Mouse (Mus musculus) stomach, embryonic 16.5 days (tissue): ENCODE data around the gene Ikzf3. TPM values are rescaled to one million over a fixed set of nuclear protein-coding genes. Genes with fewer than 3 reads are reported as not detected.

ENCODE experiments used
- ATAC-seq: fragments of 200-750 bp; cut with Nextera tagmentation; 2 replicates; pipeline ENCODE4 v1.8.0; 2017; ENCODE audit warnings: moderate number of reproducible peaks, moderate TSS enrichment; ENCODE audit not compliant: insufficient read depth, low FRiP score
- H3K27ac ChIP-seq: fragments of 300-500 bp; sonication (generic); 2 replicates; pipeline ENCODE4 v1.5.1; 2014; ENCODE audit warnings: low read length
- H3K27me3 ChIP-seq: fragments of 300-500 bp; sonication (generic); 2 replicates; pipeline ENCODE4 v1.6.1; 2014; ENCODE audit warnings: low read length, control low read depth, mixed read lengths; ENCODE audit not compliant: control insufficient read depth, insufficient read depth
- H3K36me3 ChIP-seq: fragments of 300-500 bp; sonication (generic); 2 replicates; pipeline ENCODE4 v1.6.1; 2014; ENCODE audit warnings: low read length; ENCODE audit not compliant: control insufficient read depth, insufficient read depth
- H3K4me1 ChIP-seq: fragments of 300-500 bp; sonication (generic); 2 replicates; pipeline ENCODE4 v1.6.1; 2014; ENCODE audit warnings: low read length, control low read depth, mixed read lengths; ENCODE audit not compliant: control insufficient read depth, insufficient read depth
- H3K4me2 ChIP-seq: fragments of 300-500 bp; sonication (generic); 2 replicates; pipeline ENCODE4 v1.6.1; 2014; ENCODE audit warnings: low read depth, low read length, mixed read lengths
- H3K4me3 ChIP-seq: fragments of 300-500 bp; sonication (generic); replicated peaks from 2 replicates; pipeline ENCODE4 v1.5.1; 2014; ENCODE audit warnings: mild to moderate bottlenecking, low read length
- H3K9ac ChIP-seq: fragments of 300-500 bp; sonication (generic); 2 replicates; pipeline ENCODE4 v1.6.1; 2014; ENCODE audit warnings: low read length
- H3K9me3 ChIP-seq: fragments of 300-500 bp; sonication (generic); replicated peaks from 2 replicates; pipeline ENCODE4 v1.6.1; 2016; ENCODE audit warnings: low read length, control low read depth; ENCODE audit not compliant: control insufficient read depth
- WGBS: fragments of 180-500 bp; shearing (Covaris S2); extraction: QIAGEN DNeasy Blood & Tissue Kit; methylation state at CpG from one replicate; pipeline ENCODE4 v1.1.7; 2014; 5-methylcytosine and 5-hydroxymethylcytosine counted together
- polyA plus RNA-seq: library from polyadenylated mRNA; unstranded; fragments of >200 nt; fragmentation: Nextera tagmentation; extraction: Ambion mirVana; gene quantifications from 2 replicates; pipeline ENCODE4 v1.2.1, GENCODE M21; 2015

Ikzf3 gene
- polyA plus RNA-seq, 1 experiment from 2014 or later, result 0.54 TPM

DNA sequence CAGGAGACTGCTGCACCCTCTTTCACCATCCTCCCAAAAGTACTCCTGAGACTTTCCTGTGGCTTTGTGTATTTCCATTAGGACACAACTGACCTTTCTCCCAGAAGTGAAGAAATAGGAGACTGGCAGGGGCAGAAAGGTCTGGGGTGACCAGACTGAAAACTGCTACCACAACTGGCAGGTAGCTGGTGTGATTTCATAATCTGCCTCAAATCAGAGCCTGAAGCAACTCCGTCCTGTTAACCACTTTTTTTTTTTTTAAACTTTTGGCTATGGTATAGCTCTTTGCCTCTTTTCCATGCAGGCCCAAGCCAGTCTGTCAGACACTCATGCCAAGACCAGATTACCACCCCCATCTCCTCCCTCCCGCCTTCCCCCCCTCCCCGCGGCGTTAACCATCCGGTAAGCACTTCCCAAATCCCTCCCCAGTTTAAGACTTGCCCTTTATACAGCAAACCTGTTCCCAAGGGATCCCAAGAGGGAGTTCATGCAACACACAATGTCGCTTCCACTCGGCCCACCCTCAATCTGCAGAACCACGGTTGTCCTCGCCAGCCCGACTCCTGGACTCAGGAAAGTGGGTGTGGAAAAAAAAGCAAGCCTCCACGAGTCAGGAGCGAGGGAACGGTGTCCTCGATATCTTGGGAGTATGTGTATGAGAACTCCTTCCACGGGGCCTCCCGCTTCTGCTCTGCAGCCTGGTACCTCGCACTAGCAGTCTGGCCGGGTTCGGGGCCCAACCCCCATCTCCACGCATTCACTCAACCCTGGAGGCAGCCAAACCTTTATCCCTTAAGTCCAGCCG is 40.5 kb upstream of the Ikzf3 start:
- Histone ChIP-seq H3K9me3 (no peaks in the 10 kb centered on the region), H3K27ac (peak overlapping the region; percentile 94), H3K4me3 (peak overlapping the region; percentile 95), H3K9ac (peak overlapping the region; percentile 96), H3K36me3 (no peaks in the 10 kb centered on the region; the same call in 1 of the 2 replicates), H3K27me3 (no peaks in the 10 kb centered on the region), H3K4me2 (peak overlapping the region; percentile 87), H3K4me1 (peaks cover 38% of the 10 kb centered on the region)
- WGBS, result 1% methylated on average over 22 of the region's 22 CpGs
- peak; percentile 2; the same call in 1 of the 2 replicates for ATAC-seq

DNA sequence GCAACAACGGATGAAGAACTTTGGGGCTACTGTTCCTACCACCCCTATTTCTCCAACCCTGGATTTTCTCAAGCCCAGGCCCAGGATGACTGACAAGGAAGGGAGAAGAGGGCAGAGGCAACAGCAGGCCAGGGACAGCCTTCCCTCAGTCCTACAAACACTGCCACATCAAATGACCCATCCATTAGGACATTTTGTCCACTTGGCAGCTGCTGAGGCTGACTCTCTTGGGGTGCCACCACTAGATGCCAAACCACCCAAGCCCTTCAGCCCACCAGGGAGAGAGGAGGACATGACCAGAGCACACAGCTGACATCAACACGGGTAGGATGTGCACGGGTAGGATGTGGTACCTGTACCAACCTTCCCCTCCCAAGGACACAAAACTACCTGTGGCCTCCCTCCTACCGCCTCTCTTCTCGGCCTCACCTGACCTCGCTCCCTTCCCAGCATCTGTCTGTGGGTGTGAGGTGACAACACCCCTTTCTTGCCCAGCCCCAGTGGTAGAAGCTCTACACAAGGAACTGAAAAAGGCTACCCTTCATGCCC is 38.9 kb upstream of the Ikzf3 start:
- WGBS, result 89% methylated on average over 6 of the region's 6 CpGs
- Histone ChIP-seq H3K27me3 (no peaks in the 10 kb centered on the region), H3K36me3 (no peaks in the 10 kb centered on the region; the same call in 1 of the 2 replicates), H3K9ac (peak overlapping the region; percentile 12; the same call in 1 of the 2 replicates), H3K9me3 (no peaks in the 10 kb centered on the region), H3K4me3 (no peak overlapping the region), H3K4me2 (no peak overlapping the region), H3K27ac (no peak overlapping the region), H3K4me1 (peaks cover 44% of the 10 kb centered on the region)
- ATAC-seq, result no peak

DNA sequence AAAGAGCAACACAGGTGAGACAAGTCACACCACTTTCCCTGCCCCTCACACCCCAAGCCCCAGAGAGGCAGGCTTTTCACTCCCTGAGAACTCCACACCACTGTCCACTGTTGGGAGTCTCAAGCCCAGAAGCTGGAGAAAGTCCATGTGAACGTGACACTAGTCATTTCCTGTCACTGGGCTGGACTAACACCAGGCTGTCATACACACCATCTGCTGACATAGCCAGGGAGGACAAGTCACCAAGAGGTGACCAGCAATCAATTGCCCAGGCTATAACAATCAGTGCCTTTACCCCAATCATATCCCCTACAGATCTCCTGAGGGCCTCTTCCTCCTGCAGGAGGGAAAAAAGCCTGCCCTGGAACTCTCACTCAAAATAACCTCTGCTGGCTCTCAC is 38.3 kb upstream of the Ikzf3 start:
- H3K4me1 ChIP-seq, result peaks cover 44% of the 10 kb centered on the region
- no peaks in the 10 kb centered on the region for H3K27me3 ChIP-seq
- WGBS, result 52% methylated on average over 1 of the region's 1 CpGs
- no peak for ATAC-seq
- no peaks in the 10 kb centered on the region; the same call in 1 of the 2 replicates for H3K36me3 ChIP-seq
- H3K4me2 ChIP-seq, result no peak overlapping the region
- no peak overlapping the region for H3K4me3 ChIP-seq
- no peaks in the 10 kb centered on the region for H3K9me3 ChIP-seq
- H3K27ac ChIP-seq, result no peak overlapping the region
- no peak overlapping the region for H3K9ac ChIP-seq

DNA sequence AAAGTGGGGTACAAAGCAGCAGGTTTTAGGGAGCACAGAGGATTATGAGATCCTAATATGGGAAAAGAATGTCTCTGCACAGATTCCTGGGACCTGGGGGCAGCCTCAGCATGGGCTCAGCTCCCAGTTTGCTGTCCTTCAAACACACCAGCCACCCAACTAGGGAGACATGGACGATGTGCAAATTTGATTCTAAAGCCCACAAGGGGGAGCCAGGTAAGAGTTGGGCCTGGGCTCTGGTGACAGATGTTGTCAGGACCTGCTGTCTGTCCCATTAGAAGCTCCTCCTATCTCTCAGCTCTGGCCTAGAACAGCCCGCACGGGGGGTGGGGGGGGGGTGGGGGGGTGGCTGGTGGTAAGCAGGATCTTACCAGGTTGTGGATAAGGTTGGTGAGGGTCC is 37.7 kb upstream of the Ikzf3 start:
- no peaks in the 10 kb centered on the region for H3K27me3 ChIP-seq
- no peak overlapping the region for H3K27ac ChIP-seq
- no peaks in the 10 kb centered on the region for H3K9me3 ChIP-seq
- H3K4me2 ChIP-seq, result no peak overlapping the region
- no peak overlapping the region for H3K9ac ChIP-seq
- H3K4me1 ChIP-seq, result peaks cover 41% of the 10 kb centered on the region
- H3K36me3 ChIP-seq, result no peaks in the 10 kb centered on the region; the same call in 1 of the 2 replicates
- no peak overlapping the region for H3K4me3 ChIP-seq
- no peak for ATAC-seq
- WGBS, result 34% methylated on average over 3 of the region's 3 CpGs

DNA sequence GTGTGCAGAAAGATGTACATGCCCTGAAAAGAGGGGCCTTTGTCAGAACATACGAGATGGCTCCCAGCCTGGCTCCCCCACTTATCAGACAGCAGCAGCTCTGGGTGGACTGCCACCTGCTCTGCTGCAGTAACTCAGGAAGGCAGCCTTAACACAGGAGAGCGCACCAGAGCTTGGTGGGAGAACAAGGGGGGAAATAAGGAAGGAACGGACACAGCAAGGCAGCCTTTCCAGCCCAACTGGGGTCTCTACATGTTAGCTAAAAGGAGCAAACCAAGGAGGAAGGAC is 37.4 kb upstream of the Ikzf3 start:
- Histone ChIP-seq H3K27ac (no peak overlapping the region), H3K4me2 (no peak overlapping the region), H3K9me3 (no peaks in the 10 kb centered on the region), H3K27me3 (no peaks in the 10 kb centered on the region), H3K9ac (no peak overlapping the region), H3K36me3 (no peaks in the 10 kb centered on the region; the same call in 1 of the 2 replicates), H3K4me3 (no peak overlapping the region), H3K4me1 (peaks cover 37% of the 10 kb centered on the region)
- no peak for ATAC-seq
- WGBS, result 87% methylated on average over 3 of the region's 3 CpGs

DNA sequence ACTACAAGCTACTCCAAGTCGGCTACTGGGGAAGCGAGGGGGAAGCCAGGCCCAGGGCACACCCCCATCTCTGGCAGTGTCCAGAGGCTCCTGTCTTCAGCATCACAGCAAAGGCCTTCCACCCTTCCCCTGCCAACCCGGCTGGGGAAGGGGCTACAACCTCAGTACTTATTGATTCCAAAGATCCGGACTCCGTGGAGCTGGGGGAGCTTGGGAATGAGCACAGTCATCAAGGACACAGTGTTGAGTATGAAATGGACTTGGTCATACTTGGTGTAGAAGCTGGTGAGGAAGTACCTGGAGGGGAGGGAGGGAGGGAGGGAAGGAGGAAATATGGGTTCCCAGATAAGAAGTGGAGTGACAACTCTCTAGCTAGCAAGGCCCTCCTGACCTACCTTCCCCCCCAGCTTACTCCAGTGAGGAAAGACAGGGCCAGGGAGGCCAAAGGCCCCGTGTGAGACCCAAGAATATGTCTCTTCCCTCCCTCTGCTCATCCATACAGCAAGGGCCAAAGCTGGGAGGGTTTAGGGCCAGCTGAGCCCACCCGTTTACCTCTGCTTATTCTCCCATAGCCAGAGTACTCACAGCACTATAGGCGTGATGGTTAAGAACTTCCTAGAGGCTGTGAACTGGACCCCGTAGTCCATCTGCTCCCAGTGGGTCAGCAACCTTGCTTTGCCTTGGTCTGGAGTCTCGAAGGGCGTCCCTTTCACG is 36.9 kb upstream of the Ikzf3 start:
- Histone ChIP-seq H3K9ac (no peak overlapping the region), H3K9me3 (no peaks in the 10 kb centered on the region), H3K4me2 (no peak overlapping the region), H3K36me3 (no peaks in the 10 kb centered on the region; the same call in 1 of the 2 replicates), H3K4me3 (no peak overlapping the region), H3K27me3 (no peaks in the 10 kb centered on the region), H3K27ac (no peak overlapping the region), H3K4me1 (peaks cover 33% of the 10 kb centered on the region)
- no peak for ATAC-seq
- WGBS, result 82% methylated on average over 12 of the region's 12 CpGs

DNA sequence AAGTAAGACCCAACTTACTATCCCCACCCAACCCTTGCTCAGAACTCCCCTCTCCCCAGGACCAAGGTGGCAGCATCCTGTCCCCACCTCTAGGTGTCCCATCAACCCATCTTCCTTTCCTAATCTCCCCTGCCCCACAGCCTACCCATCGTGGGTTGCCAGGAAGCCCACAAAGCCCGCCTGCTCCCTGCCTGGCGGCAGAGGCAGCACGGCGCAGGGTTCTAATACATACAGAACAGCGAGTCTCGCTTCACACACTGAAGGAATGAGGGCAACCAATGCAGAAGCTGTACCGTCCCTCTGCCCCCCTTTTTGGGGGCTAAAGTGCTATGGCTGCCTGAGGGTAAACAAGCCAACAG is 36.2 kb upstream of the Ikzf3 start:
- Histone ChIP-seq H3K27ac (no peak overlapping the region), H3K4me3 (no peak overlapping the region), H3K4me1 (peaks cover 29% of the 10 kb centered on the region), H3K9me3 (no peaks in the 10 kb centered on the region), H3K36me3 (no peaks in the 10 kb centered on the region; the same call in 1 of the 2 replicates), H3K9ac (no peak overlapping the region), H3K4me2 (no peak overlapping the region), H3K27me3 (no peaks in the 10 kb centered on the region)
- 80% methylated on average over 8 of the region's 8 CpGs for WGBS
- no peak for ATAC-seq

DNA sequence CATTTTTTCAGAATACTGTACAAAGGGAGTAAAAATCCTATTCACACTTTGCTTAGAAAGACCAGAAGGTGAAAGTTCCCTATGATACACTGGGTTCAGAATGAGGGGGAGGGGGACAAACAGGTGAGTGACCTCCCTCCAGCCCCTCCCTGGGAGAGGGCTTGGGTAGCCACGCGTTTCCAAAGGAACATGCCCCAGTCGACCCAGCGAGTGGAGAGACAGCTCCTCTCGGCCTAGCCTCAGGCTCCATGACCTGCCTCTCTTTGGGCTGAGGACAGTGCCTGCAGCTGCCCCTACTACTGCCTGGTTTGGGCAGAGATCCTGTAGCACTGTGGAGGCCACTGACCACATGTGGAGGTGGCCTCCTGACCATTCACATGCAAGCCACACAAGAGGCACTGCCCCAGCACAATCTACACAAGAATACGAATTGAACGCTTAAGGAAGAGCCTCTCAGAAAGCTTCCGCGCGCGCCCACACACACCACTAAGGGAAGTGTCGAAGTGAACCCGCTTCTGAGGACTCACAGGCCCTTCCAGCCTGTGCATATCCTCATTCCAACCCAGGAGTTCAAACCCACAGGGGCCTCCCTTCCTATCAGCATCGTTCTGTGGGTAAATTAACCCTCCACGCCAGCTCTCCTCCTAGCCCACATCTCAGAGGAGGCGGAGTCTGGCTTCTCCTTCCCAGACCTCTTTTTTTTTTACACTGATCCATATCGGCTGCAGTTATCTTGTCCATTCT is 35.6 kb upstream of the Ikzf3 start:
- no peak overlapping the region for H3K27ac ChIP-seq

More for the DNA sequence above, 35.6 kb upstream of the Ikzf3 start:
- Histone ChIP-seq H3K9me3 (no peaks in the 10 kb centered on the region), H3K4me1 (peaks cover 29% of the 10 kb centered on the region), H3K27me3 (no peaks in the 10 kb centered on the region), H3K9ac (no peak overlapping the region; the same call in 1 of the 2 replicates), H3K36me3 (no peaks in the 10 kb centered on the region; the same call in 1 of the 2 replicates), H3K4me3 (no peak overlapping the region), H3K4me2 (no peak overlapping the region)
- no peak for ATAC-seq
- WGBS, result 71% methylated on average over 17 of the region's 17 CpGs
